Mouse (Mus musculus) heart, embryonic 11.5 days (tissue): ENCODE measurements around the gene Tex9. TPM values are rescaled to one million over a fixed set of nuclear protein-coding genes. Genes with fewer than 3 reads are reported as not detected.
"Not testable (repeated sequence)": the region's sequence is repeated elsewhere in the genome, so short reads cannot be mapped to it uniquely, and the experiment has no call there.

Experiments
- ATAC-seq: fragments of 200-750 bp; cut with Nextera tagmentation; replicated peaks from 2 replicates; pipeline ENCODE4 v1.8.0; 2017; ENCODE audit warnings: moderate library complexity; ENCODE audit not compliant: insufficient number of reproducible peaks, low FRiP score, low TSS enrichment
- H3K27ac ChIP-seq: fragments of 300-500 bp; sonication (generic); 2 replicates; pipeline ENCODE4 v1.5.1; 2014; ENCODE audit warnings: mild to moderate bottlenecking, low read depth, low read length
- H3K27me3 ChIP-seq: fragments of 300-500 bp; sonication (generic); 2 replicates; pipeline ENCODE4 v1.6.1; 2014; ENCODE audit warnings: mild to moderate bottlenecking, low read length, mixed read lengths; ENCODE audit not compliant: control insufficient read depth, insufficient read depth
- H3K36me3 ChIP-seq: fragments of 300-500 bp; sonication (generic); 2 replicates; pipeline ENCODE4 v1.6.1; 2014; ENCODE audit warnings: mild to moderate bottlenecking, low read length, moderate library complexity, mixed read lengths; ENCODE audit not compliant: control insufficient read depth, insufficient read depth
- H3K4me1 ChIP-seq: fragments of 300-500 bp; sonication (generic); 2 replicates; pipeline ENCODE4 v1.6.1; 2014; ENCODE audit warnings: low read length; ENCODE audit not compliant: control insufficient read depth, insufficient read depth
- H3K4me2 ChIP-seq: fragments of 300-500 bp; sonication (generic); 2 replicates; pipeline ENCODE4 v1.6.1; 2014; ENCODE audit warnings: mild to moderate bottlenecking, moderate library complexity
- H3K4me3 ChIP-seq: fragments of 300-500 bp; sonication (generic); 2 replicates; pipeline ENCODE4 v1.5.1; 2014; ENCODE audit warnings: low read depth, low read length
- H3K9ac ChIP-seq: fragments of 300-500 bp; sonication (generic); 2 replicates; pipeline ENCODE4 v1.6.1; 2014; ENCODE audit warnings: mild to moderate bottlenecking, low read depth, low read length, moderate library complexity
- H3K9me3 ChIP-seq: fragments of 300-500 bp; sonication (generic); replicated peaks from 2 replicates; pipeline ENCODE4 v1.6.1; 2016; ENCODE audit warnings: low read length; ENCODE audit not compliant: control insufficient read depth
- WGBS: fragments of 180-500 bp; shearing (Covaris S2); extraction: QIAGEN DNeasy Blood & Tissue Kit; methylation state at CpG from one replicate; pipeline ENCODE4 v1.1.7; 2014; ENCODE audit not compliant: insufficient replicate concordance; 5-methylcytosine and 5-hydroxymethylcytosine counted together
- microRNA-seq: library from miRNA; unstranded; fragments of <30 nt; microRNA quantifications from one replicate; pipeline ENCODE4, GENCODE M21; 2016; ENCODE audit warnings: borderline number of aligned reads
- polyA plus RNA-seq: library from polyadenylated mRNA; unstranded; fragments of >200 nt; fragmentation: Nextera tagmentation; extraction: Ambion mirVana; gene quantifications from 2 replicates; pipeline ENCODE4 v1.2.1, GENCODE M21; 2014

Tex9 gene
- polyA plus RNA-seq, 1 experiment from 2014 or later, result 19.4 TPM

GRCm38 (mm10) chr9:72403421-72403820 lies 88.6 kb downstream of the Tex9 start:
- Histone ChIP-seq H3K9me3 (no peaks in the 10 kb centered on the region), H3K9ac (no peak overlapping the region), H3K27me3 (no peaks in the 10 kb centered on the region), H3K36me3 (no peaks in the 10 kb centered on the region), H3K27ac (no peak overlapping the region), H3K4me1 (no peaks in the 10 kb centered on the region), H3K4me3 (no peak overlapping the region), H3K4me2 (no peak overlapping the region)
- 66% methylated on average over 6 of the region's 6 CpGs for WGBS
- ATAC-seq, result no peak

DNA sequence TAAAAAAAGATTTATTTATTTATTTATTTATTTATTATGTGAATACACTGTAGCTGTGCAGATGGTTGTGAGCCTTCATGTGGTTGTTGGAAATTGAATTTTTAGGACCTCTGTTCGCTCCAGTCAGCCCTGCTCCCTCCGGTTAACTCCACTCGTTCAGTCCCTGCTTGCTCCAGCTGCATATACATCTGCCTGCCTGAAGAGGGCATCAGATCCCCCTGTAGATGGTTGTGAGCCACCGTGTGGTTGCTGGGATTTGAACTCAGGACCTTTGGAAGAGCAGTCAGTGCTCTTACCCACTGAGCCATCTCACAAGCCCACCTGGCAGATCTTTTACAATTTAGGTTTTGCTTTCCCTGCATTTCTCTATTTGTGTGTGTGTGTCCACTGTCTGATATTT lies 90.2 kb downstream of the Tex9 start:
- not testable (repeated sequence) for ATAC-seq, H3K4me2 ChIP-seq, H3K9ac ChIP-seq, H3K27me3 ChIP-seq, H3K9me3 ChIP-seq, H3K36me3 ChIP-seq, H3K4me3 ChIP-seq, H3K27ac ChIP-seq, H3K4me1 ChIP-seq
- WGBS, result 73% methylated on average over 4 of the region's 4 CpGs

Small RNA genes within 50 kb of the gene (microRNA-seq; reads per million reads assigned to microRNA genes)
- not detected for gene Gm28010

Other genes with a start within 250 kb of the Tex9 start
- gene Zfp280d, start 217.4 kb downstream of the Tex9 start, polyA plus RNA-seq, result 29.8 and 31.1 TPM in 2 replicates
- 20.0 and 25.7 TPM in 2 replicates for gene Mns1, start 54.2 kb downstream of the Tex9 start, polyA plus RNA-seq
- gene Rfx7, start 40.0 kb upstream of the Tex9 start, polyA plus RNA-seq, result 10.9 and 12.2 TPM in 2 replicates
- gene Nedd4, start 170.1 kb upstream of the Tex9 start, polyA plus RNA-seq, result 555 and 667 TPM in 2 replicates